Mouse (Mus musculus): ENCODE measurements around the gene Msx1.

DNA sequence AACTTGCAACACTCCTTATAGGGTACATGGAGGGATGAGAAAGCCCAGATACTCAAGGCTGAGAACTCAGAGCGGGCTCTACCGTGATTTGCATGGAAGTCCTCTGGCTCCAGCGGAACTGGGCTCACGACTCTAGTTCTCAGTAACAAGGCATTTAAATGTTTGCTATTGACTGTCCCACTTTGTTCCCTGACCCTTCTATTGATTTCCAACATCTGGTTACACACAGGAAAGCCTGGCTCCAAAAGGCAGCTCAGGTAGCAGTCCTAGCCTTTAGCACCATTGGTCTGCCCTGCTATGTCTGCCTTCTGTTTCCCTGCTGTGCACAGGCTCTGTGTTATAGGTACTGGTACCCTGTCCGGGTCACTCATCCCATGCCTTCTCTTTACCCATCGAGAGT is 36.5 kb upstream of the Msx1 start:
- TF ChIP-seq POLR2A (IDR thresholded peaks at IDR 0.05; ENCODE audit: insufficient read depth, low read depth, low read length) (no peak), CTCF (IDR thresholded peaks at IDR 0.05; ENCODE audit: insufficient read depth, low read depth, low read length) (no peak)
